Mouse (Mus musculus): ENCODE measurements at regions not wholly inside any gene's neighbourhood (a gene's known extent, or its start where the extent isn't known, plus 50 kb on each side); places are given as distances from the start of the nearest gene placed in this dataset.

GRCm38 (mm10) chr17:13546249-13546648 is 191.9 kb downstream of the Tcp10c start:
- TF ChIP-seq CTCF (IDR thresholded peaks at IDR 0.05; ENCODE audit: low read depth): no peak
- no peak for TF ChIP-seq EP300 (IDR thresholded peaks at IDR 0.05; ENCODE audit: low read depth)

Measured in liver, postnatal 0 days (tissue).